Mouse (Mus musculus) small intestine, adult 2 months (tissue): ENCODE data around the gene Gm21992. TPM values are rescaled to one million over a fixed set of nuclear protein-coding genes. Genes with fewer than 3 reads are reported as not detected.

Source experiments
- H3K27ac ChIP-seq: fragments of 200-500 bp; 2 replicates; pipeline ENCODE4 v1.5.1; 2012; ENCODE audit warnings: low read depth, low read length, control low read depth, inconsistent platforms; ENCODE audit not compliant: insufficient read depth
- H3K27me3 ChIP-seq: fragments of 200-500 bp; 2 replicates; pipeline ENCODE4 v1.6.1; 2012; ENCODE audit warnings: mild to moderate bottlenecking, moderate library complexity, low read length, inconsistent platforms; ENCODE audit not compliant: control insufficient read depth, insufficient read depth
- H3K36me3 ChIP-seq: fragments of 200-500 bp; 2 replicates; pipeline ENCODE4 v1.6.1; 2012; ENCODE audit warnings: mild to moderate bottlenecking, low read length, control low read depth, inconsistent platforms; ENCODE audit not compliant: control insufficient read depth, insufficient read depth
- H3K4me1 ChIP-seq: fragments of 200-500 bp; 2 replicates; pipeline ENCODE4 v1.6.1; 2012; ENCODE audit warnings: low read length, inconsistent platforms, mixed read lengths; ENCODE audit not compliant: control insufficient read depth, insufficient read depth, insufficient read length
- H3K4me3 ChIP-seq: fragments of 200-500 bp; 2 replicates; pipeline ENCODE4 v1.5.1; 2012; ENCODE audit warnings: low read depth, mild to moderate bottlenecking, control low read depth, inconsistent platforms, low read length, moderate library complexity
- CTCF ChIP-seq: fragments of 200-500 bp; IDR thresholded peaks from 2 replicates; pipeline ENCODE4 v1.5.1; 2012; ENCODE audit warnings: low read depth, mild to moderate bottlenecking, control low read depth, inconsistent platforms, low read length, moderate library complexity, mixed read lengths; ENCODE audit not compliant: insufficient replicate concordance, insufficient read length; ENCODE audit errors: extremely low read depth
- POLR2A ChIP-seq: fragments of 200-500 bp; IDR thresholded peaks from 2 replicates; pipeline ENCODE4 v1.6.1; 2012; ENCODE audit warnings: low read depth, mild to moderate bottlenecking, control low read depth, inconsistent platforms, low read length, moderate library complexity
- WGBS: fragments of 180-500 bp; shearing (Covaris S2); methylation state at CpG from one replicate; pipeline ENCODE4 v1.1.7; 2018; 5-methylcytosine and 5-hydroxymethylcytosine counted together
- polyA plus RNA-seq: library from polyadenylated mRNA; depleted of rRNA; stranded (reverse); fragments of >200 nt; gene quantifications from 2 replicates; pipeline ENCODE4 v1.2.3, GENCODE M21; 2012; rRNA removed

Gm21992 gene
- polyA plus RNA-seq = 10.0 and 19.1 TPM in 2 replicates

DNA sequence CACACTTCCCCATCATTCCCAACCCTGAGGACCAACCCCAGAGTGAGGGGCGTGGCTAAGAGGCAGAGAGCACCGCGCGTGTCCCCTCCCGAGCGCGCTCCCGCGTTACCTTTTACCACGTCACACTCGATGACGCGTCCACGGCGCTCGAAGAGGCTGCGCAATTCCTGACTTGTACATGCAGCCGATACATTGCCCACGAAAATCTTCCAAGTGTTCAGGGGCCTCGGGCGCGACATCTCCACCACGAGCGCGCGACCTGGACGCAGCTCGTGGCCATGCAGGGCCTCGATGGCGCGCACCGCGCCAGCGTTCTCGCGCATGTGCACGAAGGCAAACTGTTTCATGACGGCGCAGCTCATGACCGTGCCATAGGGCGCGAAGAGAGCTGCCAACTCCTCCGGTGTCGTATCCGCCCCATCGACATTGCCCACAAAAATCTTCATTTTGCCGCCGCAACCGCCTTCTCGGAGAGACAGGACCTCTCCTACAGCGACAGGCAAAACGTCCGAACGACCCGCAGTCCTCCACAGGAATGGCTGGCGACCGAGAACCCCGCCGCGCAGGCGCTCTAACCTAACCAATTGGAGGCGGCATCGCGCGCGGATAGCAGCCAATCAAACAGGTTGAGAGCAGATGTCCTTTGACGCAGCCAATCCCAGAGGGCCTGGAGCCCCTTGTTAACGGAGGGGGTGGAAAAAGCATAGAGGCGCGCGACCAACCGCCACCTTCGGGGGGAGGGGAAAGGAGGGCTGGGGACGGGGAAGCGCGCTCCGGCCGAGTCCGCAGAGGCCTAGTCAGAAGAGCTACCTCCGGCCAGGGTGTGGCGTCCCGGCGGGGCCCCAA, at the start of gene Gm21992, which contains the start of gene Rbm14:
Gene Gm21992 (minus strand): TSS at position 550 of the 846 bp plus-strand sequence.
Gene Rbm14 (minus strand): TSS at position 572 of the 846 bp plus-strand sequence.
- under 1% methylated on average over 83 of the region's 83 CpGs for WGBS
- TF ChIP-seq POLR2A = peak; percentile 93
- TF ChIP-seq CTCF = no peak
- Histone ChIP-seq H3K4me3 (peak within 1 kb of the TSS; percentile 78), H3K4me1 (peaks cover 8% of the 10 kb centered on the region; the same call in 1 of the 2 replicates), H3K27me3 (no peaks in the 10 kb centered on the region), H3K36me3 (no peaks in the 10 kb centered on the region), H3K27ac (peak within 1 kb of the TSS; percentile 84)

DNA sequence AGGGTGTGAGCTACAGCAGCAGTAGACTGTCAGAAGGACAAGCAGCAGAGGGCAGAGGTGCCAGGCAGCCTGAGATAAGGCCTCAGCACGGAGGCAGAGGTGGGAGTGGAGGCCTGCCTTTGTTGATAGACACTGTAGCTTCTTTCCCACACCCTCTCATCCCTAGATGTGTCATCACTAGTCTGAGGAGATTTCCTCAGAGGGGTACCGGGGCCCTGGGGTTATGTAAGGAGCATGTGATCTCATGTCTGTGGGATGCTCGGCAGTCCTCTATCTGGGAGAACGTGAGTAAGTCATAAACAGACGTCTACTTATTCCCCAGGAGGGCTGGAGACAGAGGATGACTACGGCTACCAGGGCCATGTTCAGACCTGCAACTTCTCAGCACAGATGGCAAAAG, 47.7 kb upstream of the Gm21992 start:
- Histone ChIP-seq H3K36me3 (no peaks in the 10 kb centered on the region), H3K4me1 (peaks cover 2% of the 10 kb centered on the region; the same call in 1 of the 2 replicates), H3K4me3 (no peak overlapping the region), H3K27me3 (no peaks in the 10 kb centered on the region), H3K27ac (no peak overlapping the region)
- 57% methylated on average over 6 of the region's 6 CpGs for WGBS
- no peak for TF ChIP-seq CTCF
- no peak for TF ChIP-seq POLR2A

GRCm38 (mm10) chr19:4855951-4856350, 44.5 kb upstream of the Gm21992 start:
- Histone ChIP-seq H3K27ac (no peak overlapping the region), H3K36me3 (no peaks in the 10 kb centered on the region), H3K4me1 (peaks cover 2% of the 10 kb centered on the region; the same call in 1 of the 2 replicates), H3K4me3 (no peak overlapping the region), H3K27me3 (no peaks in the 10 kb centered on the region)
- TF ChIP-seq POLR2A = no peak
- no peak for TF ChIP-seq CTCF
- WGBS = 84% methylated on average over 4 of the region's 4 CpGs

- Histone ChIP-seq H3K27me3 (no peaks in the 10 kb centered on the region), H3K4me1 (peaks cover 2% of the 10 kb centered on the region; the same call in 1 of the 2 replicates), H3K27ac (no peak overlapping the region), H3K36me3 (no peaks in the 10 kb centered on the region), H3K4me3 (peak overlapping the region; percentile 63)
- TF ChIP-seq CTCF (no peak), POLR2A (no peak)
- WGBS = 6% methylated on average over 14 of the region's 14 CpGs
Observed at GRCm38 (mm10) chr19:4855470-4855820, 44.0 kb upstream of the Gm21992 start.

- TF ChIP-seq CTCF (no peak), POLR2A (no peak)
- Histone ChIP-seq H3K27me3 (no peaks in the 10 kb centered on the region), H3K4me3 (peak within 1 kb of the TSS; percentile 63), H3K4me1 (peaks cover 2% of the 10 kb centered on the region; the same call in 1 of the 2 replicates), H3K36me3 (no peaks in the 10 kb centered on the region), H3K27ac (no peak within 1 kb of the TSS)
- WGBS = 2% methylated on average over 45 of the region's 45 CpGs
Observed at GRCm38 (mm10) chr19:4854552-4855469, 43.4 kb upstream of the Gm21992 start, which contains the start of gene Ctsf. Gene Ctsf, plus strand, starts transcription at chr19:4855130.

DNA sequence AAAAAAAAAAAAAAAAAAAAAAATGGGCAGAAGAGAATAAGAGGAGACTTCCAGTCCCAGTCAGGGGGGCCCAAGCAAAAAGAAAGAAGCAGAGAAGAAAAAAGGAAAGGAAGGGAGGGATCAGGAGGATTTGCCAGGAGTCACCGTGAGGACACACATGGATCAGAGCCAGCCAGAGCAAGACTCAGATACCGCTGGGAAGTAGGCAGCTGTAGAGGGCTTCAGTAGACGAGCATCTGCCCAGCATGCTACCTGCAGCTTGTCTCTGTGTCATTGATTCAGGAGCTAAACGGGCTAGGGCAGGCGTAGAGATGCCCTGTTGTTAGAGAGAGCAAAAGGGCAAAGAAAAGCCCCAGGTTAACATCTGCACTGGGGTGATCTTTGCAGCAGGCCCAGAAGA, 38.9 kb upstream of the Gm21992 start:
- no peak overlapping the region for H3K27ac ChIP-seq
- WGBS = 36% methylated on average over 5 of the region's 5 CpGs
- H3K4me3 ChIP-seq = no peak overlapping the region
- H3K27me3 ChIP-seq = peaks cover 2% of the 10 kb centered on the region
- no peaks in the 10 kb centered on the region for H3K36me3 ChIP-seq
- peaks cover 2% of the 10 kb centered on the region; the same call in 1 of the 2 replicates for H3K4me1 ChIP-seq
- TF ChIP-seq CTCF (no peak), POLR2A (no peak)

GRCm38 (mm10) chr19:4849800-4850199, 38.4 kb upstream of the Gm21992 start:
- no peak overlapping the region for H3K4me3 ChIP-seq
- no peak for TF ChIP-seq POLR2A
- no peak for TF ChIP-seq CTCF
- WGBS = 59% methylated on average over 4 of the region's 4 CpGs

More at GRCm38 (mm10) chr19:4849800-4850199, 38.4 kb upstream of the Gm21992 start:
- Histone ChIP-seq H3K27me3 (peaks cover 2% of the 10 kb centered on the region), H3K36me3 (no peaks in the 10 kb centered on the region), H3K4me1 (no peaks in the 10 kb centered on the region), H3K27ac (no peak overlapping the region)
